Mouse (Mus musculus) kidney, adult 10 weeks (tissue): ENCODE data around the gene Bub1b. TPM values are rescaled to one million over a fixed set of nuclear protein-coding genes. Genes with fewer than 3 reads are reported as not detected.

Experiments used
- polyA plus RNA-seq: library from polyadenylated mRNA; stranded (reverse); fragments of 350-450 nt; fragmentation: Illumina TruSeq; extraction: RNeasy Lipid Tissue Mini Kit (QIAGEN cat#74804); gene quantifications from one replicate; pipeline ENCODE4 v1.2.3, GENCODE M21; 2014; ENCODE audit warnings: low read depth, low replicate concordance

Gene Bub1b
- 1.4 TPM for polyA plus RNA-seq

GRCm38 (mm10) chr2:118597673-118598568 lies at the start of gene Bub1b:
Bub1b (plus strand) TSS chr2:118598211.

GRCm38 (mm10) chr2:118549507-118550473 lies 48.2 kb upstream of the Bub1b start, which contains the start of gene Bmf:
Bmf (minus strand) TSS chr2:118549687.

GRCm38 (mm10) chr2:118662902-118663803 lies 65.1 kb downstream of the Bub1b start, which contains the start of gene Pak6:
Pak6 (plus strand) TSS chr2:118663303.

Other genes with a start within 250 kb of the Bub1b start
- 0.36 TPM for gene Gpr176, start 224.8 kb upstream of the Bub1b start, polyA plus RNA-seq
- gene Eif2ak4, start 209.6 kb upstream of the Bub1b start, polyA plus RNA-seq, result 6.4 TPM
- 109 TPM for gene Srp14, start 118.5 kb upstream of the Bub1b start, polyA plus RNA-seq
- gene Bmf, start 48.5 kb upstream of the Bub1b start, polyA plus RNA-seq, result 3.9 TPM
- 3.0 TPM for gene Pak6, start 65.1 kb downstream of the Bub1b start, polyA plus RNA-seq
- not detected for gene Ankrd63, start 105.8 kb downstream of the Bub1b start, polyA plus RNA-seq
- 0.44 TPM for gene Plcb2, start 130.2 kb downstream of the Bub1b start, polyA plus RNA-seq
- gene Inafm2, start 147.5 kb downstream of the Bub1b start, polyA plus RNA-seq, result 18.8 TPM
- 1.1 TPM for gene Ccdc9b, start 164.4 kb downstream of the Bub1b start, polyA plus RNA-seq
- gene Phgr1, start 174.6 kb downstream of the Bub1b start, polyA plus RNA-seq, result not detected
- not detected for gene Disp2, start 181.5 kb downstream of the Bub1b start, polyA plus RNA-seq
- 0.69 TPM for gene Knstrn, start 215.8 kb downstream of the Bub1b start, polyA plus RNA-seq